Comparison of ENCODE assay signal across 8 mouse cellular contexts in genomic region chr9:35175251-35176123, GRCm38 (mm10). TPM values are rescaled to one million over a fixed set of nuclear protein-coding genes. Genes with fewer than 3 reads are reported as not detected.
DNase-seq lines count a peak whose midpoint lies in the region; ATAC-seq and TF ChIP-seq lines count a peak whose summit lies in the region.

TSS of gene Dcps (minus strand) at chr9:35176061.

- peak; percentile 95 for DNase-seq in 416B (ENCODE audit: low read depth)
- peak; percentile 93 for DNase-seq in heart, adult 8-10 months (ENCODE audit: low spot score)
- peak; percentile 94 for DNase-seq in kidney, adult 9 months
- peak; percentile 94 for DNase-seq in limb, embryonic 14.5 days (ENCODE audit: low spot score)
- DNase-seq in midbrain, postnatal 0 days (ENCODE audit: low spot score): peak; percentile 95
- DNase-seq in spleen, postnatal 14 days (ENCODE audit: low spot score in 2 of 2): peak; percentile 84 to 90

- WGBS in bone marrow, adult 2 months: under 1% methylated on average over 38 of the region's 38 CpGs
- under 1% methylated on average over 38 of the region's 38 CpGs for WGBS in embryonic facial prominence, embryonic 15.5 days
- under 1% methylated on average over 38 of the region's 38 CpGs for WGBS in limb, embryonic 14.5 days
- under 1% methylated on average over 38 of the region's 38 CpGs for WGBS in midbrain, postnatal 0 days

- TF ChIP-seq POLR2A in bone marrow, adult 2 months (IDR thresholded peaks at IDR 0.05; ENCODE audit: borderline replicate concordance, control insufficient read depth, low read depth, low read length): peak; percentile 75; the same call in 1 of the 2 replicates
- peak; percentile 70; the same call in 1 of the 2 replicates for TF ChIP-seq POLR2A in limb, embryonic 14.5 days (IDR thresholded peaks at IDR 0.05; ENCODE audit: borderline replicate concordance, extremely low read depth, insufficient read depth, insufficient read length)

- H3K4me3 ChIP-seq in bone marrow, adult 2 months (replicated peaks; ENCODE audit: control insufficient read depth, low read depth, low read length): peak within 1 kb of the TSS; percentile 91
- peak within 1 kb of the TSS; percentile 72 for H3K4me3 ChIP-seq in embryonic facial prominence, embryonic 15.5 days (replicated peaks)
- H3K4me3 ChIP-seq in limb, embryonic 14.5 days (replicated peaks; ENCODE audit: low read length): peak within 1 kb of the TSS; percentile 58
- peak within 1 kb of the TSS; percentile 47 for H3K4me3 ChIP-seq in midbrain, postnatal 0 days (ENCODE audit: low read depth, low read length)

- TF ChIP-seq CTCF in bone marrow, adult 2 months (IDR thresholded peaks at IDR 0.05; ENCODE audit: control insufficient read depth, insufficient read depth, low read length): peak; percentile 34; the same call in 1 of the 2 replicates
- TF ChIP-seq CTCF in midbrain, postnatal 0 days (IDR thresholded peaks at IDR 0.05): peak; percentile 61

- no peaks in the 10 kb centered on the region for H3K27me3 ChIP-seq in embryonic facial prominence, embryonic 15.5 days
- no peaks in the 10 kb centered on the region for H3K27me3 ChIP-seq in limb, embryonic 14.5 days (ENCODE audit: control insufficient read depth, insufficient read depth, low read length)
- no peaks in the 10 kb centered on the region for H3K27me3 ChIP-seq in midbrain, postnatal 0 days (ENCODE audit: insufficient read depth, low read length)

- H3K27ac ChIP-seq in bone marrow, adult 2 months (ENCODE audit: control insufficient read depth, insufficient read depth, low read depth, low read length, poor library complexity): peak within 1 kb of the TSS; percentile 74
- peak within 1 kb of the TSS; percentile 95 for H3K27ac ChIP-seq in embryonic facial prominence, embryonic 15.5 days (replicated peaks)
- H3K27ac ChIP-seq in limb, embryonic 14.5 days (replicated peaks; ENCODE audit: low read depth, low read length): peak within 1 kb of the TSS; percentile 80
- peak within 1 kb of the TSS; percentile 82 for H3K27ac ChIP-seq in midbrain, postnatal 0 days (ENCODE audit: low read depth, low read length)

- 0 out of 2 replicates have a peak, but pooled peaks cover 5% of the 10 kb centered on the region for H3K36me3 ChIP-seq in embryonic facial prominence, embryonic 15.5 days
- peaks cover 4% of the 10 kb centered on the region; the same call in 1 of the 2 replicates for H3K36me3 ChIP-seq in limb, embryonic 14.5 days (ENCODE audit: control insufficient read depth, insufficient read depth, low read length)
- no peaks in the 10 kb centered on the region for H3K36me3 ChIP-seq in midbrain, postnatal 0 days (ENCODE audit: insufficient read depth, low read length)

- peaks cover 2% of the 10 kb centered on the region; the same call in 1 of the 2 replicates for H3K4me1 ChIP-seq in bone marrow, adult 2 months (ENCODE audit: control insufficient read depth, insufficient read depth, low read length)
- H3K4me1 ChIP-seq in embryonic facial prominence, embryonic 15.5 days: peaks cover 12% of the 10 kb centered on the region
- peaks cover 4% of the 10 kb centered on the region for H3K4me1 ChIP-seq in limb, embryonic 14.5 days (ENCODE audit: control insufficient read depth, insufficient read depth, low read length)
- peaks cover 4% of the 10 kb centered on the region for H3K4me1 ChIP-seq in midbrain, postnatal 0 days (ENCODE audit: insufficient read depth, low read length)

- no peaks in the 10 kb centered on the region for H3K9me3 ChIP-seq in embryonic facial prominence, embryonic 15.5 days (replicated peaks)
- no peaks in the 10 kb centered on the region for H3K9me3 ChIP-seq in limb, embryonic 14.5 days (ENCODE audit: control insufficient read depth, low read length)
- no peaks in the 10 kb centered on the region for H3K9me3 ChIP-seq in midbrain, postnatal 0 days (ENCODE audit: low read length)

- ATAC-seq in embryonic facial prominence, embryonic 15.5 days (ENCODE audit: insufficient number of reproducible peaks, low FRiP score, low TSS enrichment, low read depth): peak; percentile 96
- peak; percentile 98 for ATAC-seq in limb, embryonic 14.5 days (ENCODE audit: low FRiP score, low read depth)
- peak; percentile 96 for ATAC-seq in midbrain, postnatal 0 days (ENCODE audit: low FRiP score)

- peak within 1 kb of the TSS; percentile 44 for H3K9ac ChIP-seq in embryonic facial prominence, embryonic 15.5 days
- H3K9ac ChIP-seq in limb, embryonic 14.5 days (ENCODE audit: low read depth, low read length, severe bottlenecking): peak within 1 kb of the TSS; percentile 64
- H3K9ac ChIP-seq in midbrain, postnatal 0 days (replicated peaks; ENCODE audit: low read length, poor library complexity, severe bottlenecking): peak within 1 kb of the TSS; percentile 54

- peak within 1 kb of the TSS; percentile 79 for H3K4me2 ChIP-seq in embryonic facial prominence, embryonic 15.5 days (replicated peaks)
- H3K4me2 ChIP-seq in limb, embryonic 14.5 days (replicated peaks; ENCODE audit: low read depth, low read length, severe bottlenecking): peak within 1 kb of the TSS; percentile 81
- H3K4me2 ChIP-seq in midbrain, postnatal 0 days (ENCODE audit: low read depth, low read length, poor library complexity, severe bottlenecking): peak within 1 kb of the TSS; percentile 59

RNA-seq across cellular contexts. Expression of gene Dcps, which starts in this region (rescaled TPM):
- 12.3 and 31.1 TPM in 2 replicates for polyA plus RNA-seq in bone marrow, adult 2 months (2011; ENCODE audit: insufficient read depth, insufficient read length, low replicate concordance, missing spikeins)
- 63.7 and 70.0 TPM in 2 replicates for polyA plus RNA-seq in embryonic facial prominence, embryonic 15.5 days (2015; fragmentation: Nextera tagmentation; extraction: Ambion mirVana)
- 10 to 100 TPM; 13.8 to 15.8 (median 14.1) TPM for total RNA-seq in heart, adult 8-10 months (2022)
- 54.6 and 60.3 TPM in 2 replicates for polyA plus RNA-seq in limb, embryonic 14.5 days (2012; rRNA removed)
- 61.6 and 65.2 TPM in 2 replicates for polyA plus RNA-seq in limb, embryonic 14.5 days (2014; fragmentation: Nextera tagmentation; extraction: Ambion mirVana)
- 39.6 and 41.4 TPM in 2 replicates for total RNA-seq in midbrain, postnatal 0 days (2014; rRNA removed)
- 56.5 and 58.4 TPM in 2 replicates for polyA plus RNA-seq in midbrain, postnatal 0 days (2015; fragmentation: Nextera tagmentation; extraction: Ambion mirVana)

Comparison
In these comparisons a context has a peak if more than half of its experiments do, and no peak if none do; other contexts are left out.
1. Peak in every context shown above with its lines: DNase-seq, ATAC-seq, H3K4me3 ChIP-seq and H3K27ac ChIP-seq.